Mouse (Mus musculus): ENCODE results near the gene Chst1. TPM values are rescaled to one million over a fixed set of nuclear protein-coding genes. Genes with fewer than 3 reads are reported as not detected.

The Chst1 gene
- 3.0 TPM in 2 replicates for polyA plus RNA-seq (2015; fragmentation: Nextera tagmentation; extraction: Ambion mirVana)

DNA sequence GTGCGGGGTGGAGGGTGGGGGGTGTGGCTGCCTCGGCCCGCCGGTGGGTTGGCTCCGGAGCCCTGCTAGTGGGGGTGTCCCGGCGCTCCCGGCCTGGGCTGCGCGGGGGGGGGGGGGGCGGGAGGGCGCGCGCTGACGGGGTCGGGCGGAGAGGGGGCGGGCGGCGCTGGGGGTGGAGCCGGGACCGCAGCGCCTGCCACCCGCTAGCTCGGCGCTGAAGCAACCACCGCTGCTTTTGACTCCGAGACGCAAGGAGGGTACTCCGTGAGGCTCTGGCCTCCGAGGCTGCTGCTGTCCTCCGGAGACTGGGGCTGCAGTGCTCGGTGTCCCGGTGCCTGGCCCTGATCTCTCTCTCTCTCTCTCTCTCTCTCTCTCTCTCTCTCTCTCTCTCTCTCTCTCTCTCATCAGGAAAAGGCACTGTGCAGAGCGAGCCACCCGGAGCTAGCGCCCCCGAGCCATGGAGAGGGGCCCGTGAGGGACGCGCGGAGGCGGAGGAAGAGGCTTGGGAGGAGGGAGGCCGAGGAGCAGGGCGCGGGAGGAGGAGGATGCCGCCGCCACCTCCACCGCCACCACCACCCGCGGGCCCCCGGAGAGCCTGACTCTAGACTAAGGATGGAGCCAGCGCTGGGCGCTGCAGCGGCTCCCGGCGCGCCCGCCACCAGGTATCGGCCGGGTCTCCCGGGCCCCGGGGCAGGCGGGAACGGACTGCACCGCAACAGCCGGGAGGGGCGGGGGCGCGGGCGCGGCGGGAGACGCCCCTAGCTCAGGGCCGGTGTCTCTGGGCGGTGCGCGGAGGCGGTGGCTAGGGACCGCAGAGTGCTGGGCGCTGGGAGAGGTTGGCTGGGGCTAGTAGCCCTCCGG lies at the start of gene Chst1:
Gene Chst1, plus strand, starts transcription at position 221 of the 861 bp plus-strand sequence.
- Histone ChIP-seq H3K36me3 (ENCODE audit: control insufficient read depth, insufficient read depth, low read length) (no peaks in the 10 kb centered on the region), H3K4me3 (ENCODE audit: low read depth, low read length) (peak within 1 kb of the TSS; percentile 60), H3K9me3 (ENCODE audit: control insufficient read depth, low read length) (no peaks in the 10 kb centered on the region), H3K4me1 (replicated peaks; ENCODE audit: control insufficient read depth, insufficient read depth) (no peaks in the 10 kb centered on the region), H3K27ac (replicated peaks) (peak within 1 kb of the TSS; percentile 53), H3K27me3 (ENCODE audit: control insufficient read depth, insufficient read depth, low read length) (no peaks in the 10 kb centered on the region; the same call in 1 of the 2 replicates), H3K9ac (ENCODE audit: low read length) (peak within 1 kb of the TSS; percentile 62), H3K4me2 (replicated peaks; ENCODE audit: low read depth) (peak within 1 kb of the TSS; percentile 89)
- TF ChIP-seq CTCF (IDR thresholded peaks at IDR 0.05; ENCODE audit: low read depth) (no peak), EP300 (optimal IDR thresholded peaks at IDR 0.05) (no peak)
- DNase-seq (ENCODE audit: low spot score) (peak; percentile 27), ATAC-seq (ENCODE audit: low FRiP score, low TSS enrichment) (peak; percentile 38)
- 0% methylated on average over 33 of the region's 82 CpGs for WGBS

GRCm38 (mm10) chr2:92550051-92550450 lies 49.5 kb upstream of the Chst1 start:
- Histone ChIP-seq H3K4me1 (replicated peaks; ENCODE audit: control insufficient read depth, insufficient read depth) (no peaks in the 10 kb centered on the region), H3K4me3 (ENCODE audit: low read depth, low read length) (no peak overlapping the region), H3K9me3 (ENCODE audit: control insufficient read depth, low read length) (no peaks in the 10 kb centered on the region), H3K4me2 (replicated peaks; ENCODE audit: low read depth) (no peak overlapping the region), H3K27ac (replicated peaks) (no peak overlapping the region), H3K9ac (ENCODE audit: low read length) (no peak overlapping the region), H3K27me3 (ENCODE audit: control insufficient read depth, insufficient read depth, low read length) (no peaks in the 10 kb centered on the region), H3K36me3 (ENCODE audit: control insufficient read depth, insufficient read depth, low read length) (no peaks in the 10 kb centered on the region)
- no peak for ATAC-seq (ENCODE audit: low FRiP score, low TSS enrichment)
- TF ChIP-seq CTCF (IDR thresholded peaks at IDR 0.05; ENCODE audit: low read depth) (no peak), EP300 (optimal IDR thresholded peaks at IDR 0.05) (no peak)
- DNase-seq (ENCODE audit: low spot score), result no peak
- 70% methylated on average over 2 of the region's 2 CpGs for WGBS

DNA sequence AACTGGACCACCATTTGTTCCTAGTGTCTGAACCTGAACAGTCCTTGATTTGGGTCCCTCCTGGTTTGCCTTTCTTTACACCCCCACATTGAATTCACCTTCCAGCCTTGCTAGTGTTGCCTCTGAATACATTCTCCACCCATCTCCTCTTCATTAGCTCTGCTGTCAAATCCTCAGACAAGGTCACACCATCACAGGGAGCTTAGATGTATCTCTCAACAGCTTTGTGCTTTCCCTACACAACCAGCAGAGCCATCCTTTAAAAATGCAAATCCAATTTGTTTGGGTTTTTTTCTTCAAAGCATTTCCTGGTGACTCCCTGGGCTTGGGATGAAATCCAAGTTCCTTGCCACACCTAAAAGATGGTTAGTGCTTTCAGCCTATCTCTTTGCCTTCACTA lies 45.0 kb upstream of the Chst1 start:
- Histone ChIP-seq H3K27me3 (ENCODE audit: control insufficient read depth, insufficient read depth, low read length) (no peaks in the 10 kb centered on the region), H3K9ac (ENCODE audit: low read length) (no peak overlapping the region), H3K36me3 (ENCODE audit: control insufficient read depth, insufficient read depth, low read length) (no peaks in the 10 kb centered on the region), H3K4me3 (ENCODE audit: low read depth, low read length) (no peak overlapping the region), H3K4me2 (replicated peaks; ENCODE audit: low read depth) (no peak overlapping the region), H3K4me1 (replicated peaks; ENCODE audit: control insufficient read depth, insufficient read depth) (no peaks in the 10 kb centered on the region), H3K9me3 (ENCODE audit: control insufficient read depth, low read length) (no peaks in the 10 kb centered on the region), H3K27ac (replicated peaks) (no peak overlapping the region)
- ATAC-seq (ENCODE audit: low FRiP score, low TSS enrichment), result no peak
- no peak for TF ChIP-seq EP300 (optimal IDR thresholded peaks at IDR 0.05)
- no peak for TF ChIP-seq CTCF (IDR thresholded peaks at IDR 0.05; ENCODE audit: low read depth)
- DNase-seq (ENCODE audit: low spot score), result no peak

DNA sequence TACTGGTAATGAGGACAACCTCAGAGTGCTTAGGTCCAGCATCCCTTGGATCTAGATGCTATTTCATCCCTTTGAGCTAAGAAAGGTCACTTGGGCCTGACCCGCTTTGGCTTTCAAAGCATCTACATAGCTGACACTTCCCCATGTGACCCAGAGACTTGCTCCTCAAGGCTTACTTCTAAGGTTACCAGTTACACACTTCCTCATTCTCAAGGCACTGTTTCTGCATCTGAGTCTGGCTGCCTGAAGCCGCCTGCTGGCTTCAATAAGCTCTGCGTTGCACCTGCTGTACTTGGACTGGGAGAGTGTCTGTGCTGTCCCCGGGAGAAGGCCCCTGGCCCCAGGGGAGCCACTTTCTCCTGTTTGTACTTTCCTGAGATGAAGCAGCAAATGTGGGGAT lies 36.6 kb upstream of the Chst1 start:
- Histone ChIP-seq H3K4me3 (ENCODE audit: low read depth, low read length) (no peak overlapping the region), H3K9ac (ENCODE audit: low read length) (no peak overlapping the region), H3K9me3 (ENCODE audit: control insufficient read depth, low read length) (no peaks in the 10 kb centered on the region), H3K27ac (replicated peaks) (no peak overlapping the region), H3K4me2 (replicated peaks; ENCODE audit: low read depth) (no peak overlapping the region), H3K27me3 (ENCODE audit: control insufficient read depth, insufficient read depth, low read length) (no peaks in the 10 kb centered on the region), H3K4me1 (replicated peaks; ENCODE audit: control insufficient read depth, insufficient read depth) (no peaks in the 10 kb centered on the region), H3K36me3 (ENCODE audit: control insufficient read depth, insufficient read depth, low read length) (no peaks in the 10 kb centered on the region)
- WGBS, result 55% methylated on average over 4 of the region's 4 CpGs
- TF ChIP-seq CTCF (IDR thresholded peaks at IDR 0.05; ENCODE audit: low read depth) (peak; percentile 32), EP300 (optimal IDR thresholded peaks at IDR 0.05) (no peak)
- ATAC-seq (ENCODE audit: low FRiP score, low TSS enrichment) (no peak), DNase-seq (ENCODE audit: low spot score) (no peak)

DNA sequence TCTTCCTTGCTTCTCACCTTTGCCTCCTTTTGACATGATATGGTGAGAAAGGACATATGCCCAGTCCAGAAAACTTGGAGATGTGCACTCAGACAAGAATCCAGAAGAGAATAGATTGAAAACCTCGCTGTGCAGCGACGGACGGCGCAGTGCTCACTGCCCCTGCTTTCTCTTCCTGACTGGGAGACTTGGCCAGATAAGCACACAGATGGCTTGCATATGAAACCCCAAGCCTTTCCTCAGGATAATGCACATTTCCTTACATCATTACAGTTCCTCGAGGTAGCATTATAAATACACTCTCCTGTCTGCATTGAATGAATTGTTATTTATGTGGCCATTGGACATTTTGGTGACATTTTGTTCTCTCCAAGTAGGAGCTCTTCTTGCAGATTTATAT lies 28.9 kb upstream of the Chst1 start:
- TF ChIP-seq EP300 (optimal IDR thresholded peaks at IDR 0.05), result no peak
- TF ChIP-seq CTCF (IDR thresholded peaks at IDR 0.05; ENCODE audit: low read depth), result no peak
- Histone ChIP-seq H3K4me3 (ENCODE audit: low read depth, low read length) (no peak overlapping the region), H3K27me3 (ENCODE audit: control insufficient read depth, insufficient read depth, low read length) (no peaks in the 10 kb centered on the region), H3K9me3 (ENCODE audit: control insufficient read depth, low read length) (no peaks in the 10 kb centered on the region), H3K27ac (replicated peaks) (no peak overlapping the region), H3K36me3 (ENCODE audit: control insufficient read depth, insufficient read depth, low read length) (no peaks in the 10 kb centered on the region), H3K9ac (ENCODE audit: low read length) (no peak overlapping the region), H3K4me1 (replicated peaks; ENCODE audit: control insufficient read depth, insufficient read depth) (no peaks in the 10 kb centered on the region), H3K4me2 (replicated peaks; ENCODE audit: low read depth) (no peak overlapping the region)
- WGBS, result 73% methylated on average over 6 of the region's 6 CpGs
- ATAC-seq (ENCODE audit: low FRiP score, low TSS enrichment) (no peak), DNase-seq (ENCODE audit: low spot score) (no peak)

DNA sequence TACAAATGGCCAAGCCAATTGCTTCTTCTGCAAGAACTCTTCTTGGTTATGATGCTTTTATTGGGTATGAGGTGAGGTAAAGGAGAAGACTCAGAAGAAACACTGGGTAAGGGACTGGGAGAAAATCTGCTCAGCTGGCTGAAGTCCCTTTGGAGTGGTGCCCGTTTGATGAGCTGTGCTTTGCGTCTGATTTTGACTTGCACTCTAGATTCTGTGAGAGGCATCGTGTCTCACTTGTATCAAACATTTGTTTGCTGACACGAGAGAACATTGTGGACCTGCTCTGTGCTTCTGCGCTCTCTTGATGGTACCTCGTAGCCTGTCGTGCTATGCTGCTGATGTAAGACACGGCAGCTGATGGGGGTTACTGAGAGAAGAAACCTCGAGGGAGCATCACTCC lies 21.7 kb upstream of the Chst1 start:
- H3K4me3 ChIP-seq (ENCODE audit: low read depth, low read length), result no peak overlapping the region
- WGBS, result 57% methylated on average over 9 of the region's 9 CpGs
- no peaks in the 10 kb centered on the region for H3K4me1 ChIP-seq (replicated peaks; ENCODE audit: control insufficient read depth, insufficient read depth)
- ATAC-seq (ENCODE audit: low FRiP score, low TSS enrichment), result no peak
- H3K4me2 ChIP-seq (replicated peaks; ENCODE audit: low read depth), result no peak overlapping the region
- H3K27ac ChIP-seq (replicated peaks), result no peak overlapping the region
- H3K36me3 ChIP-seq (ENCODE audit: control insufficient read depth, insufficient read depth, low read length), result no peaks in the 10 kb centered on the region
- H3K9me3 ChIP-seq (ENCODE audit: control insufficient read depth, low read length), result no peaks in the 10 kb centered on the region
- no peak for TF ChIP-seq CTCF (IDR thresholded peaks at IDR 0.05; ENCODE audit: low read depth)
- TF ChIP-seq EP300 (optimal IDR thresholded peaks at IDR 0.05), result no peak
- DNase-seq (ENCODE audit: low spot score), result no peak
- H3K27me3 ChIP-seq (ENCODE audit: control insufficient read depth, insufficient read depth, low read length), result no peaks in the 10 kb centered on the region
- H3K9ac ChIP-seq (ENCODE audit: low read length), result no peak overlapping the region
